Mouse (Mus musculus) erythroblast, adult 5-6 weeks (primary cell): ENCODE measurements around the gene C2cd4d. TPM values are rescaled to one million over a fixed set of nuclear protein-coding genes. Genes with fewer than 3 reads are reported as not detected.
A peak's percentile ranks its signal among the peaks of the same experiment; 100 is the strongest.

Experiments
- ATAC-seq: replicated peaks from 2 replicates; pipeline ENCODE4 v1.8.0; 2016; ENCODE audit warnings: moderate number of reproducible peaks, mild to moderate bottlenecking, moderate TSS enrichment, inconsistent platforms; ENCODE audit not compliant: poor library complexity, low FRiP score, severe bottlenecking
- total RNA-seq, 2 experiments: library from RNA; stranded (forward) in 1 of 2; stranded (reverse) in 1 of 2; fragments of 150-400 nt in 1 of 2; fragments of 200-764, 138-1000 nt in 1 of 2; gene quantifications; 2 replicates each; pipeline versions ENCODE4 v1.2.3 to v1.2.4; 2015 to 2017; ENCODE audit warnings: low replicate concordance in 2 of 2

The C2cd4d gene
- total RNA-seq (2015; ENCODE audit: low replicate concordance) (not detected in 2 replicates), total RNA-seq (2017; ENCODE audit: low replicate concordance) (not detected in 2 replicates)

DNA sequence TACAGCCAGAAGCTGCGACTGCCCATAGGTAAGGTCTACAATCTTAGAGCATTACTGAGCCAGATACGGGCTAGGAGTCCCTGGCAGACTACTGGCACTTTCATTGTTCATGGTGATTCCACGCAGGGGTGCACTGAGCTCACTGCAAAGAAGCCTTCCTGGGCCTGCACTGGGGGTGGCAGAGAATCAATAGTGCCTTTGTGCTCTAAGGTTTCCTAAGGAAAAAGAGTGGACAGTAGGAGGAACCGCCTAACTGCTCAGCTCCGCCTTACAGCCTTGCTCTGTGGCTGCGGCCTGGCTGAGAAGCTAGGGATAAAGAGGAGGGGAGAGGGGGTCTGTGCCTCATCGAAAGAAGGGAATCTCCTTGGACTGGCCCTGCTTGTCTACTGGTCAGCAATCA, at the start of gene C2cd4d:
C2cd4d (plus strand) TSS at position 301 of the 400 bp plus-strand sequence.
- ATAC-seq = no peak

DNA sequence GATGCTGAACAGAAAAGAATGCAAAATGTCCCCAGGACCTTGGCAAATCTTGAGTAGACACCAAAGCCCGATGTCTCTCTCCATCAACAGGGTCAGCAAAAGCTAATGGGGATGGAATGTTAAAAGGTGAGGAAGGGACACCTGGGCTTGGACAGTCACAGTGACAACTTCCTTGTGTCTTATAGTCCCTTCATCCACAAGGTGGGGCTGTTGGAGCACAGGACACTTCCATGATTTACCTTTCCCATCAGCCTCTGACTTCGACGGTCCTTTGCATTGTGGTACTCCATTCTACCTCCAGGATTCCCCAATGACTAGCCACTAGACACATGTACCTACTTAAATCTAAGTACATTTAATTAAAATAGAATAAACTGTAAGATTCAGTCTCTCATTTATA, 33.6 kb upstream of the C2cd4d start:
- ATAC-seq = no peak

DNA sequence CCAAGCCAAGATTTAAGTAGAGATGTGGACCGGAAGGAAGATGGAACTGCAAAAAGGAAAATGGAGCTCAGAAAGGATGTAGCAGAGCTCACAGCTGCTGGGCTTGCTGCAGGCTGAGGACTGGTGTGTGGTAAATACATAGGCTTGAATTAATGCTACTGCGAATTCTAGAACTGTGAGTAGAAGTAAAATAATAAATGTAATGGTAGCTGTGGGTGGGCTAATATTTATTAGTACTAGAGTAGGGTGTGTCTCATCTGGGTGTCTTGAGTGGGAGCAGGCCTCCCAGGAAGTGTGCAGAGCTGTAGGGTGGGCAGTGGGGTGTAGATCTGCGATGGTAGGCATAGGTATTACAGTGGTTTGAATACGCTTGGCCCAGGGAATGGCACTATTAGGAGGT, 27.8 kb upstream of the C2cd4d start:
- peak; percentile 62; the same call in 1 of the 2 replicates for ATAC-seq

DNA sequence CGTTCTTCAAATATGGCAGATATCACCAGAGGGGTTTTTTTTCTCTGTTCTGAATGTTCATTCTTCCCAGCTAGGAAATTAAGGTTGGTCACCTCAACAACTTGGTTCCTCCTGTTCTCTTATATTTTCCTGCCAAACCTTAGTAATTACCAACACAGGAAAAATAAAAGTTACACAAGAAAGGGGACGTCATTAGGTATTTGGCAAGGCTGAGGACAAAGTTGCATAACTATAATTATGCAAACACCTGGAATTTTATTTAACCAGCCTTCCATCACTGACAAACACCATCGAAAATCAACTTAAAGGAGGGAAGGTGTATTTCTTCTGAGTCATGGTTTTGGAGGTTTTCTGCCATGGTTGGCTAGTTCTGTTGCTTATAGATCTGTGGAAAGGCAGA, 23.7 kb upstream of the C2cd4d start:
- ATAC-seq = no peak

GRCm38 (mm10) chr3:94341959-94342422, 20.2 kb upstream of the C2cd4d start, which contains the start of gene Them5:
TSS of gene Them5 (plus strand) at chr3:94342099.
- ATAC-seq = no peak

GRCm38 (mm10) chr3:94342552-94342951, 19.7 kb upstream of the C2cd4d start:
- no peak for ATAC-seq

DNA sequence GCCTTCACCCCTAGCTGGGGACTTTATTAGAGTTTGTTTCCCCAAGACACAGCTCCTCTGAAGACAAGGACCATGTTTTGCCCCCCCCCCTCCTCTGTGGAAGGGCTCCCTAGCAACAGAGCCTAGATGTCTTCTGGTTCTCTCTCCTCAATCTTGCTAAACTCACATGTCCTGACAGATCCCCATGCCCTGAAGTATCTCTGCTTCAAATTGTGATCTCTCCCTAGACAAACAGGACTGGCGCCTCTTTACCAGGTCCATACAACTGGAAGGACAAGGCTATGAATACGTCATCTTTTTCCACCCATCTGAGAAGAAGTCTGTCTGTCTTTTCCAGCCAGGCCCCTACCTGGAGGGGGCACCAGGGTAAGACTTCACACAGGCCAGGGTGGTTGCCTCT, 18.1 kb upstream of the C2cd4d start:
- ATAC-seq = no peak

DNA sequence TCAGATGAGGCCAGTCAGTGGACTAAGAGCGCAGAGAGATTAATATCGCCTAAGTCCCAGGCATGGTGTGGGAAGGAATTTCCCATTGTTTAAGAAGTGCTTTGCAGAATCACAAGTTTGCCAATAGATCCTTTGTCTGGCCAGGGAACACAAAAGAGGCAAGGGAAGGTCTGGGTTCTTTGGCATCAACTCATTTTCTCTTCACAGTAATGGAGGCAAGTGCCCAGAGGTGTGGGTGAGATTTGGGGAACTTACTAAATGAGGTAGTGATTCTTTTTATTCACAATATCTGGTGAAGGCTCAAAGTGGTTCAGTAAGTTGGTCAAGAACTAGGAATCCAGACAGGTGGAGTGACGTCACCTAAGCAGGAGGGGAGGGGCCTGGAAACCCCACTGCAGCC, 17.3 kb upstream of the C2cd4d start:
- no peak for ATAC-seq

GRCm38 (mm10) chr3:94348146-94348545, 14.1 kb upstream of the C2cd4d start:
- ATAC-seq = no peak

GRCm38 (mm10) chr3:94360812-94361211, 1.4 kb upstream of the C2cd4d start:
- ATAC-seq = no peak

- no peak for ATAC-seq
Observed at GRCm38 (mm10) chr3:94363291-94364153, 1.3 kb downstream of the C2cd4d start.

DNA sequence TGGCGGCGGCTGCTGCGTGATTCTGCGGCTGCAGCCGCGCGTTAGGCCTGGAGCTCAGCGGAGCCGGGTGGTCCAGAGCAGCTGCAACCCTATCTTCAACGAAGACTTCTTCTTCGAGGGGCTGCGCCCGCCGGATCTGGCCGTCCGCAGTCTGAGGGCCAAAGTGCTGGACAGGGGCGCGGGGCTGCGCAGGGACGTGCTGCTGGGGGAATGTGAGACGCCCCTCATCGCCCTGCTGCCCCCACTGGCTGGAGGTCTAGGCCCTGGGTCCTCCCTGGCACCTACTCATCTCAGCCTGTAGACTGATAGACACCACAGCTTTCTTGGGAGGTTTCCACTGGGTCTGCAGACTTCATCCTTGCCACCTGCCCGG, 1.9 kb downstream of the C2cd4d start:
- ATAC-seq = no peak

- ATAC-seq = peak; percentile 85; the same call in 1 of the 2 replicates
Observed at GRCm38 (mm10) chr3:94366761-94367160, 4.5 kb downstream of the C2cd4d start.

DNA sequence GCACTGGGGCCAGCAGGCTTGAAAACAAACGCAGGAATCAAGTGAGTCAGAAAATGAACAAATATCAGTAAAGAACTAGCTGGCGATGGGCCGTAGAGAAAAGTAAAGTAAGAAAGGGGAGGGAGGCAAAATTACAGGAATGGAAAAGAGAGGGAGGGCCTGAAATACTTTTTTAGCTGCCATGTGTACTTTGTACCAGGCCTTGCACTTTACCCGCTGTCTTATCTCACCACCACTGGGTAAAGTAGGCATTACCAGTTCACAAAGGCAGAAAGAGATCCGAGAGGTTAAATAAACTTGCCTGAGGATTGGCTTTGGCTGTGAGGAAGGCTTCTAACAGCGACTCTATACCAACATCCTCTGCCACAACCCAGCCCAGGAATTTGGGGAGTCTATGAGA, 5.3 kb downstream of the C2cd4d start:
- ATAC-seq = no peak

DNA sequence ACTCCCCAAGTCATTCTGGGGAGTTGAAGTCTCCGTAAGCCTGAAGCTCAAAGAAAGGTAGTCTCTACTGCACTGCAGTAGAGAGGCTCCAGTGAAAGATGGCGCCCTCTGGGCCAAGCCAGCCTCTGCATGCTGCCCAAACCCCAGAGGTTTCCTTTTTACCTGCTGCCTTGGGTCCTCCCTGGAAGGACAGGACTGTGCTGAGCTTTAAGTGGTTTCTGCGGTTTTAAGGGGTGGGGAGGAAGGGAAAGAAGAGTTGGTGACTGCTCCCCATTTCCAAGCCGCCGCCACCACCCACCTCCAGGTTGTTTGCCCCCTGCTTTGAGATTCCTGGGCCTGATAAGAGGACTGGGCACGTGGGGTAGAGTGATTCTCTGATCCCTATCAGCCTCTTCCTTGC, 6.4 kb downstream of the C2cd4d start:
- no peak for ATAC-seq

GRCm38 (mm10) chr3:94369709-94370108, 7.5 kb downstream of the C2cd4d start:
- ATAC-seq = no peak

- ATAC-seq = no peak
Observed at GRCm38 (mm10) chr3:94371637-94372036, 9.4 kb downstream of the C2cd4d start.

DNA sequence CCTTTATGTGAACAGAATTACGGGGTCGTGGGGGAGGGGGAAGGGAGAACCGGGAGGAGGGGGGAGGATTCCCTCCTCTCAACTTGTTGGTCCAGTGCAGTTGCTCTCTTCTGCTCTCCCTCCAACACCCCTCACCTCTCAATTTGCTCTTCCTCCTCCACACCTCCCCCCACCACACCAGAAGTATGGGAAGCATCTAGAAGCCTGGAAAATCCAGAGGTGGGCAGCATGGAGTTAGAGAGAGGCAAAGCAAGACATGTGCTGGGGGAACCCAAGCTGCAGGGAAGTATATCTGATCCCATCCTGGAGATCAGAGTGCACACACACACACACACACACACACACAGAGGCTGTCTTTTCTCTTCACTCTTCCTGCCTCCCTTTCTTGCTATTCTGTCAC, 9.8 kb downstream of the C2cd4d start:
- ATAC-seq = no peak

DNA sequence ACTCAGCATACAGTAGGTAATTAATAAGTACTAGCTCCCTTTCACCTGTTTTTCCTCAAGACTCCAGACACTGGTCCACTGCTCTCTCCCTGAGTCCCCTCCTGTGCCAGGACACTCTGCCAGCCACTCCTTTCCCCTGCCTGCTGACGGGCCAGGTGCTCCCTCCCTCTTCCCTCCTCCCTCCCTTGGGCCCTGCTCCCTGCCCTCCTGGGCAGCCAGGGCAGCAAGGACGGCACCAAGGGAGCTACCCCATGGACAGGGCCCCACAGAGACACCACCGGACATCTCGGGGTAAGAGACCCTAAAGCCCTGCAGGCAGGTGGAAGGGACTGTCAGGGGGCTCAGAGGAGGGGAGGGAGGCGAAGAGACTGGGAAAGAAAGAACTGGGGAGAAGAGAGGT, 10.4 kb downstream of the C2cd4d start, which contains the start of gene Rorc:
Rorc (plus strand) TSS at position 154 of the 400 bp plus-strand sequence.
- no peak for ATAC-seq

GRCm38 (mm10) chr3:94373090-94373489, 10.9 kb downstream of the C2cd4d start:
- no peak for ATAC-seq

GRCm38 (mm10) chr3:94373597-94374011, 11.4 kb downstream of the C2cd4d start:
- no peak for ATAC-seq
